Mouse (Mus musculus): Measurements from ENCODE around the gene Pkm. TPM values are rescaled to one million over a fixed set of nuclear protein-coding genes. Genes with fewer than 3 reads are reported as not detected.

The Pkm gene
- polyA plus RNA-seq (2012; ENCODE audit: low replicate concordance) = 65.5 and 110 TPM in 2 replicates

DNA sequence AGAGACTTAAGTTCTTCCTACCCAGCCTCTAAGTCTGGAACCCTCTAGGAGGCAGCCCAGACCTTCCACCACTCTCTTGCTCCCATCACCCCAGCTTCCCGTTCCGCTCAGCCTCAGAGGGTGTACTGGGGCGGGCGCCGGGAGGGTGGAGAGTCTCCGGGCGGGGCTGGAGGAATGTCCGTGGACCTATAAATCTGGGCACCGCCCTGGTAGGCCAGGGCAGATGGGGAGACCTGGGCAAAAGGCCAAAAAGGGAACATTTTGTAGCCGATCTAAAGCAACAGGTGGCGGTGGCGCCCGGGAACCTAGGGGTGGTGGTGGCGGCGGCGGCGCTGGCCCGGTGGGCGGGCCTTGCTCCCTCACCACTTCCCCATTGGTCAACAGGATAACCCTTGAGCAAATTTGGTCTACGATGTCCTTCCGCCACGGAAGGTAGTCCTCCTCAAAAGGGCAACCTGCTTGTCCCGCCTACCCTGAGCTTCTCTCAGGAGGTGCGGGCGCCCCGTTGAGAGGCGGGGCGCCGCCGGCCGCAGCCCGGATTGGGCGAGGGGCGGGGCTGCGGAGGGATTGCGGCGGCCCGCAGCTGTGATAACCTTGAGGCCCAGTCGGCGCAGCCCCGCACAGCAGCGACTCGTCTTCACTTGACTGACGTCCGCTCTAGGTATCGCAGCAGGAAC, at the start of gene Pkm:
Gene Pkm, plus strand, starts transcription at position 411 of the 677 bp plus-strand sequence.

GRCm38 (mm10) chr9:59616622-59617306, 39.4 kb upstream of the Pkm start, which contains the start of gene Parp6:
Parp6 (plus strand) TSS chr9:59617284.

DNA sequence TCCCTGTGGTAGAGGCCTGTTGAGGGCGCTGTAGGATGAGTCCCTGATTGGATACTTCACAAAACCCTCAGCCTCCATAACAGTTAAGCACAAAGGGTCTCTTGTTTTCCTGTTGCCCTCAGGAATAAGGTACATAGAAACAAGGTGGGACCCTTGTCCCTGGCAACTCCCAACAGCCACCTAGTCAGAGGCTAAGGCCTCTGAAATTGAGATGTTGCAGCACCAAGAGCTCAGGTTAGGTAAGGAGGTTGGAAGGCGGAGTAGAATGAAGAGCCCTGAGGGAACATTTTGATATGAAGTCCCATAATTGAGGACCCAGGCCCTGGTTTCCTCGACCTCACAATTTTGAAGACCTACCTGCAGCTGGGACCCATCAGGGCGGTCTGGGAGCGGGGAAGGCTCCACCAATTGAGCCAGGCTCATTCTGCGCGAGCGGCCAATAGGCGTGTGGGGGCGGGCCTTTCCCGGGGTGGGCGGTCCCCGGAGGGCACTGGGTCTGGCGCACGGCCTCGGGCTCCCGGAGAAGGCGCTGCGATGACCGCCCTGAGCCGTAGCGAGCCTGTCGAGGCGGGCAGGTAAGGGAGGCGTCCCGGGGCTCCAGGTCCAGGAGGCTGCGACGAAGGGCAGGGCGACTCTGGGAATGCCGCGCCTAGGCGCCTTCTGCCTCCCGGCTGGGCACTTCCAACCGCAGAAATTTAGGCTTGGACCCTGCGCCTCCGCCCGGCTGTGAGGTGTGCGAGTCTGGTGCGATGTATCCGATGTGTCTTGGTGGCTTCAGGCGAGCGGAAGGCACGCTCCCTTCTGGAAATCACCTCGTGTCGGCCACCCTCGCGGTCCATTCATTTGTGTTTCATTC, 23.7 kb downstream of the Pkm start, which contains the start of gene Gramd2:
Gene Gramd2, plus strand, starts transcription at position 467 of the 856 bp plus-strand sequence.

Other genes with a start within 250 kb of the Pkm start
- 24.5 and 46.6 TPM in 2 replicates for gene Arih1, start 169.8 kb upstream of the Pkm start, polyA plus RNA-seq (2012; ENCODE audit: low replicate concordance)
- 26.6 and 30.9 TPM in 2 replicates for gene Hexa, start 116.8 kb upstream of the Pkm start, polyA plus RNA-seq (2012; ENCODE audit: low replicate concordance)
- gene Tmem202, start 116.5 kb upstream of the Pkm start, polyA plus RNA-seq (2012; ENCODE audit: low replicate concordance) = 0.64 TPM in 1 of 2 replicates, not detected in the other
- 0.12 TPM in 1 of 2 replicates, not detected in the other for gene Celf6, start 78.5 kb upstream of the Pkm start, polyA plus RNA-seq (2012; ENCODE audit: low replicate concordance)
- 9.5 and 12.6 TPM in 2 replicates for gene Parp6, start 39.1 kb upstream of the Pkm start, polyA plus RNA-seq (2012; ENCODE audit: low replicate concordance)
- 0.16 TPM in 1 of 2 replicates, not detected in the other for gene Gramd2, start 23.8 kb downstream of the Pkm start, polyA plus RNA-seq (2012; ENCODE audit: low replicate concordance)
- 0.36 TPM in 1 of 2 replicates, not detected in the other for gene Senp8, start 94.3 kb downstream of the Pkm start, polyA plus RNA-seq (2012; ENCODE audit: low replicate concordance)
- gene Myo9a, start 94.5 kb downstream of the Pkm start, polyA plus RNA-seq (2012; ENCODE audit: low replicate concordance) = 2.0 and 2.1 TPM in 2 replicates

Data from leukemia stem cell, adult 10-12 weeks (primary cell).